Mouse (Mus musculus): ENCODE measurements around the gene Lilra6. TPM values are rescaled to one million over a fixed set of nuclear protein-coding genes. Genes with fewer than 3 reads are reported as not detected.
"Not testable (repeated sequence)": the region's sequence is repeated elsewhere in the genome, so short reads cannot be mapped to it uniquely, and the experiment has no call there.

Lilra6 gene
- polyA plus RNA-seq, 1 experiment from 2014 or later, result not detected

DNA sequence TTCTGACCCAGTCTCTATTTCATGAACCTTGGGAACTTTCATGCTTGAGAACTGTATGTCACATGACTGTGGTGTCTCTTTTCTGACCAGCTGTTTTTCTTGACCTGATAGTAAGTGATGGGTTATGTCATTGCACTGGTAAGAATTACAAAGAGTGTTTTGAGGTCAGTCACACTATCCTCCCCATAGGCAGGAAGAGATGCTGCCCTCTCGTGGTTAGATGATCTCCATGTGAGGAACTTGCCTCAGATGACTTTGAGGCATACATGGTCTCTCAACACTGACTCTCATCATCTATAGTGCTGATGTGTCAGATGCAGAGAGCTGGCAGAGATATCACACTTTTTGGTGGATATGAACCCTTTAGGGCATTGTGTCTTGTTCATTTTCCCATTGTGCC lies 11.6 kb downstream of the Lilra6 start:
- Histone ChIP-seq H3K4me1 (ENCODE audit: control insufficient read depth, insufficient read depth, low read length) (no peaks in the 10 kb centered on the region), H3K4me2 (no peak overlapping the region), H3K27ac (ENCODE audit: low read depth, low read length) (no peak overlapping the region), H3K9ac (ENCODE audit: low read depth, low read length) (no peak overlapping the region), H3K36me3 (ENCODE audit: control insufficient read depth, insufficient read depth, low read length) (no peaks in the 10 kb centered on the region), H3K9me3 (replicated peaks; ENCODE audit: control insufficient read depth, low read length) (no peaks in the 10 kb centered on the region), H3K27me3 (ENCODE audit: control insufficient read depth, insufficient read depth, low read length) (no peaks in the 10 kb centered on the region), H3K4me3 (ENCODE audit: low read depth, low read length) (no peak overlapping the region)
- no peak for ATAC-seq (replicated peaks; ENCODE audit: insufficient number of reproducible peaks, low FRiP score, low TSS enrichment)
- WGBS (ENCODE audit: insufficient replicate concordance), result 19% methylated on average over 1 of the region's 1 CpGs

- H3K4me3 ChIP-seq (ENCODE audit: low read depth, low read length); H3K9me3 ChIP-seq (replicated peaks; ENCODE audit: control insufficient read depth, low read length); H3K9ac ChIP-seq (ENCODE audit: low read depth, low read length); H3K4me2 ChIP-seq; H3K4me1 ChIP-seq (ENCODE audit: control insufficient read depth, insufficient read depth, low read length); H3K36me3 ChIP-seq (ENCODE audit: control insufficient read depth, insufficient read depth, low read length); H3K27ac ChIP-seq (ENCODE audit: low read depth, low read length); H3K27me3 ChIP-seq (ENCODE audit: control insufficient read depth, insufficient read depth, low read length); ATAC-seq (replicated peaks; ENCODE audit: insufficient number of reproducible peaks, low FRiP score, low TSS enrichment): not testable (repeated sequence)
- WGBS (ENCODE audit: insufficient replicate concordance), result 53% methylated on average over 3 of the region's 3 CpGs
Observed at GRCm38 (mm10) chr7:3898036-3898590, 17.2 kb downstream of the Lilra6 start, which contains the start of gene Gm14548. TSS of gene Gm14548 (minus strand) at chr7:3898120.

GRCm38 (mm10) chr7:3875032-3875431 lies 40.3 kb downstream of the Lilra6 start:
- H3K4me3 ChIP-seq (ENCODE audit: low read depth, low read length); ATAC-seq (replicated peaks; ENCODE audit: insufficient number of reproducible peaks, low FRiP score, low TSS enrichment): not testable (repeated sequence)
- WGBS (ENCODE audit: insufficient replicate concordance), result no CpG with 5 or more reads among the region's 1 CpGs

More at GRCm38 (mm10) chr7:3875032-3875431, 40.3 kb downstream of the Lilra6 start:
- not testable (repeated sequence) for H3K36me3 ChIP-seq (ENCODE audit: control insufficient read depth, insufficient read depth, low read length); H3K4me1 ChIP-seq (ENCODE audit: control insufficient read depth, insufficient read depth, low read length); H3K9me3 ChIP-seq (replicated peaks; ENCODE audit: control insufficient read depth, low read length); H3K9ac ChIP-seq (ENCODE audit: low read depth, low read length); H3K27ac ChIP-seq (ENCODE audit: low read depth, low read length); H3K4me2 ChIP-seq; H3K27me3 ChIP-seq (ENCODE audit: control insufficient read depth, insufficient read depth, low read length)

Other genes starting within 250 kb of the Lilra6 start
- gene Leng1, start 249.7 kb downstream of the Lilra6 start, polyA plus RNA-seq (2014; fragmentation: Nextera tagmentation; extraction: Ambion mirVana), result 16.3 and 16.6 TPM in 2 replicates
- gene Tmc4, start 237.9 kb downstream of the Lilra6 start, polyA plus RNA-seq (2014; fragmentation: Nextera tagmentation; extraction: Ambion mirVana), result 5.7 and 6.2 TPM in 2 replicates
- 173 and 197 TPM in 2 replicates for gene Tsen34, start 222.6 kb downstream of the Lilra6 start, polyA plus RNA-seq (2014; fragmentation: Nextera tagmentation; extraction: Ambion mirVana)
- 23.9 and 30.2 TPM in 2 replicates for gene Mboat7, start 222.0 kb downstream of the Lilra6 start, polyA plus RNA-seq (2014; fragmentation: Nextera tagmentation; extraction: Ambion mirVana)
- gene Rps9, start 211.5 kb downstream of the Lilra6 start, polyA plus RNA-seq (2014; fragmentation: Nextera tagmentation; extraction: Ambion mirVana), result 925 and 966 TPM in 2 replicates
- gene Pirb, start 195.1 kb downstream of the Lilra6 start, polyA plus RNA-seq (2014; fragmentation: Nextera tagmentation; extraction: Ambion mirVana), result 0.06 and 0.07 TPM in 2 replicates
- gene Gm15448, start 89.8 kb downstream of the Lilra6 start, polyA plus RNA-seq (2014; fragmentation: Nextera tagmentation; extraction: Ambion mirVana), result not detected in 2 replicates
- gene Pira2, start 70.5 kb downstream of the Lilra6 start, polyA plus RNA-seq (2014; fragmentation: Nextera tagmentation; extraction: Ambion mirVana), result not detected in 2 replicates
- not detected in 2 replicates for gene Gm14548, start 17.4 kb downstream of the Lilra6 start, polyA plus RNA-seq (2014; fragmentation: Nextera tagmentation; extraction: Ambion mirVana)
- 0.76 and 0.86 TPM in 2 replicates for gene Lair1, start 147.7 kb upstream of the Lilra6 start, polyA plus RNA-seq (2014; fragmentation: Nextera tagmentation; extraction: Ambion mirVana)
- gene Ttyh1, start 203.9 kb upstream of the Lilra6 start, polyA plus RNA-seq (2014; fragmentation: Nextera tagmentation; extraction: Ambion mirVana), result 0.70 and 0.87 TPM in 2 replicates
- 42.1 and 42.6 TPM in 2 replicates for gene Leng8, start 221.5 kb upstream of the Lilra6 start, polyA plus RNA-seq (2014; fragmentation: Nextera tagmentation; extraction: Ambion mirVana)
- 1.4 TPM in 2 replicates for gene Leng9, start 234.9 kb upstream of the Lilra6 start, polyA plus RNA-seq (2014; fragmentation: Nextera tagmentation; extraction: Ambion mirVana)
- 27.9 and 32.1 TPM in 2 replicates for gene Cdc42ep5, start 249.4 kb upstream of the Lilra6 start, polyA plus RNA-seq (2014; fragmentation: Nextera tagmentation; extraction: Ambion mirVana)

Measured in heart, embryonic 11.5 days (tissue).